Mouse (Mus musculus) bone marrow macrophage, adult 2 months (primary cell): Measurements from ENCODE around the gene Zc3h12d.

Source experiments
- CTCF ChIP-seq: IDR thresholded peaks from 2 replicates; pipeline ENCODE4 v1.5.1; 2012; ENCODE audit warnings: low read depth, mild to moderate bottlenecking, low read length, moderate library complexity
- POLR2A ChIP-seq: IDR thresholded peaks from 2 replicates; pipeline ENCODE4 v1.6.1; 2012; ENCODE audit warnings: mild to moderate bottlenecking, low read depth, low read length, borderline replicate concordance

GRCm38 (mm10) chr10:7867666-7868030, 35.4 kb downstream of the Zc3h12d start:
- TF ChIP-seq POLR2A (no peak), CTCF (no peak)
